Mouse (Mus musculus): ENCODE data around the gene 4931428F04Rik. TPM values are rescaled to one million over a fixed set of nuclear protein-coding genes. Genes with fewer than 3 reads are reported as not detected.
"Not testable (repeated sequence)": the region's sequence is repeated elsewhere in the genome, so short reads cannot be mapped to it uniquely, and the experiment has no call there.

The 4931428F04Rik gene
- polyA plus RNA-seq, 1 experiment from 2014 or later: 126 TPM

DNA sequence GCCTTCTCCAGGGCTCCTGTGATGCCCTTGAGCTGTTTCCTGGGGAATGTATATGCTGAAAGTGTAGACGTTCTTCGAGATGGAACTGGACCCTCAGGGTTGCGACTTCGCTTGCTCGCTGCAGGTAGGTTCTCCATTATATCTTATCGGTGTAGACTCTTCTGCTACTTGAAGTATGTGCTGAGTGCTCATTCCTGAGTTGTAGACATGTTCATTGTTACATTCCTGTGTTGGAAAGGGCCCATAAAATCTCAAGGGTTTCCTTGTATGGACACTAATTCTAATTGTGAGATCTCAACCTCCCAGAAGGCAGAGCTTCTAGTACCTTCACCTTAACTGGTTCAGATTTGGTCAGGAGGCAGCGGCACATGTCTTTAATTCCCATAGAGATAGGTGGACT, 48.6 kb downstream of the 4931428F04Rik start:
- no peak overlapping the region for H3K4me2 ChIP-seq (ENCODE audit: low read length)
- WGBS: 97% methylated on average over 7 of the region's 7 CpGs
- no peak overlapping the region for H3K27ac ChIP-seq (ENCODE audit: low read depth, low read length)
- no peak overlapping the region for H3K9ac ChIP-seq (ENCODE audit: low read depth, low read length)
- H3K4me3 ChIP-seq (ENCODE audit: low read length): no peak overlapping the region
- H3K36me3 ChIP-seq (ENCODE audit: control insufficient read depth, insufficient read depth, low read length): peaks cover 21% of the 10 kb centered on the region
- H3K9me3 ChIP-seq (ENCODE audit: control insufficient read depth, low read length): no peaks in the 10 kb centered on the region
- no peaks in the 10 kb centered on the region for H3K27me3 ChIP-seq (replicated peaks; ENCODE audit: control insufficient read depth, insufficient read depth, low read length)
- no peak for ATAC-seq
- H3K4me1 ChIP-seq (ENCODE audit: control insufficient read depth, insufficient read depth, low read depth, low read length): no peaks in the 10 kb centered on the region

- peaks cover 24% of the 10 kb centered on the region for H3K36me3 ChIP-seq (ENCODE audit: control insufficient read depth, insufficient read depth, low read length)
- no peak overlapping the region for H3K4me2 ChIP-seq (ENCODE audit: low read length)
- H3K4me1 ChIP-seq (ENCODE audit: control insufficient read depth, insufficient read depth, low read depth, low read length): no peaks in the 10 kb centered on the region
- H3K4me3 ChIP-seq (ENCODE audit: low read length): no peak overlapping the region
- no peaks in the 10 kb centered on the region for H3K9me3 ChIP-seq (ENCODE audit: control insufficient read depth, low read length)
- H3K27me3 ChIP-seq (replicated peaks; ENCODE audit: control insufficient read depth, insufficient read depth, low read length): no peaks in the 10 kb centered on the region
- WGBS: 93% methylated on average over 14 of the region's 14 CpGs
- ATAC-seq: no peak
- no peak overlapping the region for H3K9ac ChIP-seq (ENCODE audit: low read depth, low read length)
- H3K27ac ChIP-seq (ENCODE audit: low read depth, low read length): no peak overlapping the region
Observed at GRCm38 (mm10) chr8:105237442-105238142, 52.1 kb downstream of the 4931428F04Rik start.

DNA sequence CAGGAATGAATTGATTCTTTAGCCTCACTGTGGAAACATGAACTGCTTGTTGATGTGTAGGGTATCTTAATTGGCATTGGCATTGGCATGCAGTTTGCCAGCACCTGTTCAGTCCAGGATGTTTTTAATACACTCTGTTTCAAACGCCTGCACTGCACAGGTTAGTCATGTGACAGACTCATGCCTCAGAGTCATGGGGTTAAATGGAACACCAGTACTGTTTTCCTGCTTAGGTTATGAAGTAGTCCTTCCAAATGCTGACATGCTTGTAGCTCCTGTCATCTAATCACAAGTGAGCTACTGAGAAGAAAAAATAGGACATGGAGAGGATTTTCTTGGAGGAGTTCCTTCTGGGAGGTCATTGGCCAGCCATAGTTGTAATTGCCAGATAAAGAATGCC, 54.5 kb downstream of the 4931428F04Rik start:
- Histone ChIP-seq H3K27ac (ENCODE audit: low read depth, low read length) (no peak overlapping the region), H3K9ac (ENCODE audit: low read depth, low read length) (no peak overlapping the region), H3K4me2 (ENCODE audit: low read length) (no peak overlapping the region), H3K27me3 (replicated peaks; ENCODE audit: control insufficient read depth, insufficient read depth, low read length) (no peaks in the 10 kb centered on the region), H3K4me3 (ENCODE audit: low read length) (no peak overlapping the region), H3K9me3 (ENCODE audit: control insufficient read depth, low read length) (no peaks in the 10 kb centered on the region), H3K4me1 (ENCODE audit: control insufficient read depth, insufficient read depth, low read depth, low read length) (no peaks in the 10 kb centered on the region), H3K36me3 (ENCODE audit: control insufficient read depth, insufficient read depth, low read length) (peaks cover 15% of the 10 kb centered on the region)
- WGBS: 90% methylated on average over 1 of the region's 1 CpGs
- ATAC-seq: no peak

DNA sequence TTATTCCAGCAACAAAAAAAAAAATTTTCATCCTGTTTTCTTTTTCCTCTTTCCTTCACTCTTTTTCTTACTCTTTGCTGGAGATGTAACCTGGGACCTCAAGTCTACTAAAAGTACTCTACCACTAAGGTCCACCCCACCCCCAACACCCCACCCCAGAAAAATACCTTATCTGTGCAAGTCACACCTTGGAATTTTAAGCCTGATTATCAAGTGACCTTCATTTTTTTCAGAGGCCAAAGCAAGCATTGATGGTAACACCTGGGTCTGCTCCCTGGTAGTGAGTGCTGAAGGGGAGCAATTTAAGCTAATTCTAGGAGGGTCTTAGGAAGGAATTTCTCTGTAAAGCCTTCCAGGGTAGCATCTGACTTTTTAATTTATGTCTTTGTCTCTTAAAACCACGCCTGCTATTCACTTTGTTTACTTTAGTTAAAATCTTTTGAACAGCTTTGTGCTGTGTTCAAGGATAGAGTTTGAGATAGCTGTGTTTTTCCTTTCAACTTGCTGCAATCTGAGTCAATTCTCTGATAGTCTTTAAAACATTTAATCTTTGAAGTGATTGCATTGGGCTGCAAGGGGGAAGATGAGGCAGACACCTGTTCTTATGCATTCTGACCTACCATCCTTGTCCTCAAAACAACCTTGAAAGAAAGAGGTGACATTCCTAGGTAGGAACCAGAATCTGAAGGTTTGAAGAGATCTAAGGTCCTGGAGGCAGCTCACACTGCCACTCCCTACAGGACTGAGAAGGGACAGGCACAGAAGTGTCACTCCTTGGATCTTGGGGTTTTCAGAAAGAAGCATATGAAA, 56.3 kb downstream of the 4931428F04Rik start:
- no peak overlapping the region for H3K4me2 ChIP-seq (ENCODE audit: low read length)
- H3K4me1 ChIP-seq (ENCODE audit: control insufficient read depth, insufficient read depth, low read depth, low read length): no peaks in the 10 kb centered on the region
- no peaks in the 10 kb centered on the region for H3K9me3 ChIP-seq (ENCODE audit: control insufficient read depth, low read length)
- H3K4me3 ChIP-seq (ENCODE audit: low read length): no peak overlapping the region
- no peak overlapping the region for H3K9ac ChIP-seq (ENCODE audit: low read depth, low read length)
- 0 out of 2 replicates have a peak, but pooled peaks cover 6% of the 10 kb centered on the region for H3K36me3 ChIP-seq (ENCODE audit: control insufficient read depth, insufficient read depth, low read length)
- 71% methylated on average over 1 of the region's 1 CpGs for WGBS
- ATAC-seq: no peak
- no peaks in the 10 kb centered on the region for H3K27me3 ChIP-seq (replicated peaks; ENCODE audit: control insufficient read depth, insufficient read depth, low read length)
- no peak overlapping the region for H3K27ac ChIP-seq (ENCODE audit: low read depth, low read length)

DNA sequence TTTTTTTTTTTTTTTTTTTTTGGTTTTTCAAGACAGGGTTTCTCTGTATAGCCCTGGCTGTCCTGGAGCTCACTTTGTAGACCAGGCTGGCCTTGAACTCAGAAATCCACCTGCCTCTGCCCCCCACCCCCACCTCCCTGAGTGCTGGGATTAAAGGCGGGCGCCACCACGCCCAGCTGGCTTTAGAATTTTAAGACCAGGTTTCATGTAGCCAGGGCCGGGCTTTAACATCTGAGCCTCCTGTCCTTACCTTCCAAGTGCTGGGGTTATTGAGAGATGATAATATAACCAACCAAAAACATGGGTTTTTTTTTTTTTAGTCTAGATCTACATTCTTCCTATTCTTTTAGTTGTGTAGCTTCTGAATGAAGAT, 57.4 kb downstream of the 4931428F04Rik start:
- H3K9me3 ChIP-seq (ENCODE audit: control insufficient read depth, low read length); H3K27ac ChIP-seq (ENCODE audit: low read depth, low read length); ATAC-seq; H3K27me3 ChIP-seq (replicated peaks; ENCODE audit: control insufficient read depth, insufficient read depth, low read length); H3K9ac ChIP-seq (ENCODE audit: low read depth, low read length); H3K4me2 ChIP-seq (ENCODE audit: low read length); H3K36me3 ChIP-seq (ENCODE audit: control insufficient read depth, insufficient read depth, low read length); H3K4me3 ChIP-seq (ENCODE audit: low read length); H3K4me1 ChIP-seq (ENCODE audit: control insufficient read depth, insufficient read depth, low read depth, low read length): not testable (repeated sequence)
- WGBS: 93% methylated on average over 4 of the region's 4 CpGs

GRCm38 (mm10) chr8:105231503-105232320, 58.0 kb downstream of the 4931428F04Rik start:
- Histone ChIP-seq H3K27ac (ENCODE audit: low read depth, low read length) (no peak overlapping the region), H3K4me3 (ENCODE audit: low read length) (no peak overlapping the region), H3K27me3 (replicated peaks; ENCODE audit: control insufficient read depth, insufficient read depth, low read length) (no peaks in the 10 kb centered on the region), H3K36me3 (ENCODE audit: control insufficient read depth, insufficient read depth, low read length) (0 out of 2 replicates have a peak, but pooled peaks cover 6% of the 10 kb centered on the region), H3K9ac (ENCODE audit: low read depth, low read length) (no peak overlapping the region), H3K4me1 (ENCODE audit: control insufficient read depth, insufficient read depth, low read depth, low read length) (peaks cover 3% of the 10 kb centered on the region; the same call in 1 of the 2 replicates), H3K9me3 (ENCODE audit: control insufficient read depth, low read length) (no peaks in the 10 kb centered on the region), H3K4me2 (ENCODE audit: low read length) (no peak overlapping the region)
- 85% methylated on average over 12 of the region's 12 CpGs for WGBS
- ATAC-seq: no peak

MicroRNAs within 50 kb of the gene (microRNA counts, 519-probe panel; counts per million panel counts)
- 2,065 counts per million, percentile 33 among the panel's probes with 10 or more counts for microRNA mmu-miR-328

Small RNA genes lying within 50 kb of the gene (microRNA-seq; reads per million reads assigned to microRNA genes)
- gene Gm27320 (not detected), gene Mir328 (388 reads per million, percentile 67 among the genes with 10 or more reads in this experiment)

Other genes starting within 250 kb of the 4931428F04Rik start
- not detected in 2 replicates for gene Ces3a, start 241.3 kb downstream of the 4931428F04Rik start, polyA plus RNA-seq (2015; fragmentation: Nextera tagmentation; extraction: Ambion mirVana)
- gene Ces3b, start 206.1 kb downstream of the 4931428F04Rik start, polyA plus RNA-seq (2015; fragmentation: Nextera tagmentation; extraction: Ambion mirVana): not detected in 2 replicates
- not detected in 2 replicates for gene Ces4a, start 158.1 kb downstream of the 4931428F04Rik start, polyA plus RNA-seq (2015; fragmentation: Nextera tagmentation; extraction: Ambion mirVana)
- 28.6 and 29.0 TPM in 2 replicates for gene Cbfb, start 119.2 kb downstream of the 4931428F04Rik start, polyA plus RNA-seq (2015; fragmentation: Nextera tagmentation; extraction: Ambion mirVana)
- 27.9 and 31.7 TPM in 2 replicates for gene D230025D16Rik, start 64.7 kb downstream of the 4931428F04Rik start, polyA plus RNA-seq (2015; fragmentation: Nextera tagmentation; extraction: Ambion mirVana)
- 12.3 and 12.4 TPM in 2 replicates for gene B3gnt9, start 34.7 kb downstream of the 4931428F04Rik start, polyA plus RNA-seq (2015; fragmentation: Nextera tagmentation; extraction: Ambion mirVana)
- gene Tradd, start 25.3 kb downstream of the 4931428F04Rik start, polyA plus RNA-seq (2015; fragmentation: Nextera tagmentation; extraction: Ambion mirVana): 20.7 and 21.5 TPM in 2 replicates
- 2.1 and 2.4 TPM in 2 replicates for gene Fbxl8, start 25.2 kb downstream of the 4931428F04Rik start, polyA plus RNA-seq (2015; fragmentation: Nextera tagmentation; extraction: Ambion mirVana)
- gene Hsf4, start 20.1 kb downstream of the 4931428F04Rik start, polyA plus RNA-seq (2015; fragmentation: Nextera tagmentation; extraction: Ambion mirVana): 0.80 and 1.2 TPM in 2 replicates
- 6.2 TPM in 2 replicates for gene Nol3, start 13.7 kb downstream of the 4931428F04Rik start, polyA plus RNA-seq (2015; fragmentation: Nextera tagmentation; extraction: Ambion mirVana)
- 9.4 and 12.3 TPM in 2 replicates for gene Exoc3l, start 6.2 kb upstream of the 4931428F04Rik start, polyA plus RNA-seq (2015; fragmentation: Nextera tagmentation; extraction: Ambion mirVana)
- gene E2f4, start 7.8 kb upstream of the 4931428F04Rik start, polyA plus RNA-seq (2015; fragmentation: Nextera tagmentation; extraction: Ambion mirVana): 37.3 and 46.7 TPM in 2 replicates
- gene Elmo3, start 15.7 kb upstream of the 4931428F04Rik start, polyA plus RNA-seq (2015; fragmentation: Nextera tagmentation; extraction: Ambion mirVana): 1.5 and 1.6 TPM in 2 replicates
- gene Lrrc29, start 36.4 kb upstream of the 4931428F04Rik start, polyA plus RNA-seq (2015; fragmentation: Nextera tagmentation; extraction: Ambion mirVana): 0.90 and 0.94 TPM in 2 replicates
- gene Tmem208, start 36.5 kb upstream of the 4931428F04Rik start, polyA plus RNA-seq (2015; fragmentation: Nextera tagmentation; extraction: Ambion mirVana): 144 and 150 TPM in 2 replicates
- 0.69 and 0.93 TPM in 2 replicates for gene Fhod1, start 58.1 kb upstream of the 4931428F04Rik start, polyA plus RNA-seq (2015; fragmentation: Nextera tagmentation; extraction: Ambion mirVana)
- gene Slc9a5, start 59.0 kb upstream of the 4931428F04Rik start, polyA plus RNA-seq (2015; fragmentation: Nextera tagmentation; extraction: Ambion mirVana): 12.3 and 14.5 TPM in 2 replicates
- gene Plekhg4, start 83.4 kb upstream of the 4931428F04Rik start, polyA plus RNA-seq (2015; fragmentation: Nextera tagmentation; extraction: Ambion mirVana): 1.8 and 2.1 TPM in 2 replicates
- 0.27 TPM in 1 of 2 replicates, not detected in the other for gene Kctd19, start 123.6 kb upstream of the 4931428F04Rik start, polyA plus RNA-seq (2015; fragmentation: Nextera tagmentation; extraction: Ambion mirVana)
- 0.44 and 0.60 TPM in 2 replicates for gene Lrrc36, start 123.7 kb upstream of the 4931428F04Rik start, polyA plus RNA-seq (2015; fragmentation: Nextera tagmentation; extraction: Ambion mirVana)
- 246 and 256 TPM in 2 replicates for gene Tppp3, start 181.7 kb upstream of the 4931428F04Rik start, polyA plus RNA-seq (2015; fragmentation: Nextera tagmentation; extraction: Ambion mirVana)
- 39.0 and 40.2 TPM in 2 replicates for gene Zdhhc1, start 207.0 kb upstream of the 4931428F04Rik start, polyA plus RNA-seq (2015; fragmentation: Nextera tagmentation; extraction: Ambion mirVana)
- gene Hsd11b2, start 228.9 kb upstream of the 4931428F04Rik start, polyA plus RNA-seq (2015; fragmentation: Nextera tagmentation; extraction: Ambion mirVana): 6.9 and 8.8 TPM in 2 replicates

All from hindbrain, embryonic 16.5 days (tissue).